Mouse (Mus musculus) kidney, adult 11 months (tissue): ENCODE data around the gene Scyl2.

Experiments
- DNase-seq: peaks from one replicate; pipeline ENCODE4 v3.0.0; 2022

The Scyl2 gene

DNA sequence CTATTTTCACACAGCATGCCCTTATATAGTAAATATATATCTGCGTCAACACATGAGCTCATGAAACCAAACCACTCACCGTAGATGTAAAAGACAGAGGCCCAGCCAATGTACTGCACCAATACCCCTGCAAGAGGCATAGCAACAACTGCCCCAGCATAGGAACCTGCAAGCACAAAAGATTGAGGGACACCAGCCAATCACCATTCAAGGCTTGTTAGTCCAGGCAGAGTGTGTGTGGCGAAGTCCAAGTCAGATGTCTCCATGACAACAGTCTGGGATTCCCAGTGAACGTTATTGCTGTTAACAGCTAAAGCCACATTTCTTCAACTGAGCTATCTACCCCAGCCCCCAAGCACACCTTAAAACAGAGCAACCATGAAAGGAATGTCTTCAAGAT, 93.3 kb downstream of the Scyl2 start:
- DNase-seq: no peak

DNA sequence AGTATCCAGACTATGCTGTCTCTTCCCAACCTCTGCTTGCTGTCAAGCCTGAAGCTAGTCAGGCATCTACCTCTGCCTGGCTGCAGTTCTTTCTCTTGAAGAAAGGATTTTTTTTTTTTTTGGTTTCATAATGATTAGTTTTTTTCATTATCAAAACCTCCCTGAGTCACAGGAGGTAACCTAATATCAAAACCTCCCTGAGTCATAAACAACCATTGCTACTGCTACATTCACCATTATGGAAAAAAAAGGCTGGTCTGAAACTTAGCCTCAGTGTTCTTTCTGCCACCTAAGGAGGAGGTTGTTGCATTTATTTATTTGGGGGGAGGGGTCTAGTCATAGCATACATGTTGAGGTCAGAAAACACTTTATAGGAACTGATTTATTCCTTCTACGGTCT, 96.2 kb downstream of the Scyl2 start:
- DNase-seq: no peak
